Mouse (Mus musculus): ENCODE data around the gene Ift74. TPM values are rescaled to one million over a fixed set of nuclear protein-coding genes. Genes with fewer than 3 reads are reported as not detected.
"Not testable (repeated sequence)": the region's sequence is repeated elsewhere in the genome, so short reads cannot be mapped to it uniquely, and the experiment has no call there.

The Ift74 gene
- polyA plus RNA-seq, 1 experiment from 2014 or later = 46.2 TPM

DNA sequence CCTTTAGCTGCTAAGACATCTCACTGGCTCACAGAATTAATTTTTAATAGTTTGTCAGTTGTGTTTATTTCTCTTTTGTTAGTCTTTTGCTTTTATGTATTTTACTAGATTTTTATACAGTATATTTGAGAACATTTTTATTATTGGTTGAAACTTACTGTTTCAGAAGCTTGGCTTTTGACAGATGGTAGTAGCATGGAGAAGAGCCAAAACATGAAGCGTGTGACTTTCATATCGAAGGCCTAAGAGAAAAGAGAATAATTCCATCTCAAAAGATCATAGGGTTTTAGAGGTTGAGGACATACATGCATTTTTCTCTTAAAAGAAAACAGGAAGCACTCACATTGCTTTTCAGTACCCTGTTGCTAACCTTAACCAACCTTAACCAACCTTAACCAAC, 28.9 kb downstream of the Ift74 start:
- no peaks in the 10 kb centered on the region for H3K4me1 ChIP-seq
- H3K36me3 ChIP-seq (ENCODE audit: poor library complexity, severe bottlenecking) = no peaks in the 10 kb centered on the region
- no peak for ATAC-seq
- no peak overlapping the region for H3K4me3 ChIP-seq
- H3K4me2 ChIP-seq = no peak overlapping the region
- H3K27me3 ChIP-seq = no peaks in the 10 kb centered on the region
- H3K9me3 ChIP-seq (replicated peaks) = no peaks in the 10 kb centered on the region
- 99% methylated on average over 2 of the region's 2 CpGs for WGBS
- H3K27ac ChIP-seq = no peak overlapping the region
- no peak overlapping the region for H3K9ac ChIP-seq

DNA sequence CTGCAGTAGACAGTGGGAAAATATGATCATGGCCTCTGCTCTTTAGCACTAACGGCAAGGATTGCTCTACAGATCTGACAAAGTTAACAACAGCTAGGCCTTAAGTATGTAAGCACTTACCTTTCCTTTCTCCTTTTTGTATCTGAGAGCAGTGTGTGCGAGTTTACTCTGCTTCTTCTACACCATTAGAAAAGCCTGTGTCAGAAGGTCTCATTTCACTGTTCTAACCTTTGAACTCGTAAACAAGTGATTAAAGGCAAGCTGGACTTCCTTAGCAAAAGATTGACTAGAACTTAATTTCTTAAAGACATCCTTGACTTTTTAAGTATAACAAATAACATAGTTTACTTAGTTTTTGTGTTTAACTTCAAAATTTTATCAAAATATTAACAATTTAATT, 35.6 kb downstream of the Ift74 start, which contains the start of gene Lrrc19:
Gene Lrrc19 (minus strand): TSS at position 225 of the 400 bp plus-strand sequence.
- Histone ChIP-seq H3K4me3 (no peak within 1 kb of the TSS), H3K36me3 (ENCODE audit: poor library complexity, severe bottlenecking) (peaks cover 7% of the 10 kb centered on the region), H3K4me1 (no peaks in the 10 kb centered on the region), H3K9me3 (replicated peaks) (no peaks in the 10 kb centered on the region), H3K9ac (no peak within 1 kb of the TSS), H3K4me2 (no peak within 1 kb of the TSS), H3K27ac (no peak within 1 kb of the TSS), H3K27me3 (no peaks in the 10 kb centered on the region)
- no peak for ATAC-seq
- WGBS = 93% methylated on average over 3 of the region's 3 CpGs

DNA sequence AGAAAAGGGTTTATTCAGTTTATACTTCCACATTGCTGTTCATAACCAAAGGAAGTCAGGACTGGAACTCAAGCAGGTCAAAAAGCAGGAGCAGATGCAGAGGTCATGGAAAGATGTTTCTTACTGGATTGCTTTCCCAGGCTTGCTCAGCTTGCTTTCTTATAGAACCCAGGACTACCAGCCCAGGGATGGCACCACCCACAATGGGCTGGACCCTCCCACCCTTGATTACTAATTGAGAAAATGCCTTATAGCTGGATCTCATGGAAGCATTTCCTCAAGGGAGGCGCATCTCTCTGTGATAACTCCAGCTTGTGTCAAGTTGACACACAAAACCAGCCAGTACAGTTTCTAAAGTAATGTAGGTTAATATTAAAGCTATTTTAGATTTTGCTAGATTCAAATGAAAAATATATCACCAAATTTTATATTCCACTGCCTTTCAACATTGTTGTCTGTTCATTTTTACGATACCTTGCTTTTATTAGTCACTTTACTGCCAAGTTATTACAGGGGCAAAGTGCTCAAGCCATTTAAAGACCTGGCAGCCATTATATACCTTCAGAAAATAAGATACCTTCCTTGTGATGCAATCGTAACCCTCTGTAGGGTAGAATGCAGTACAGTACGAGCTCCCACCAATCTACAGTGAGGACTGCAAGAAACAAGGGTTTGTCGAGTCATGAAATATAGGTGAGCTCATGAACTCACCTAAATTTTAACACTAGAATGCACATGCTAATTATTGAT, 36.3 kb downstream of the Ift74 start:
- not testable (repeated sequence) for ATAC-seq; H3K4me3 ChIP-seq; H3K4me1 ChIP-seq; H3K27ac ChIP-seq; H3K4me2 ChIP-seq; H3K9ac ChIP-seq; H3K9me3 ChIP-seq (replicated peaks); H3K27me3 ChIP-seq
- peaks cover 13% of the 10 kb centered on the region for H3K36me3 ChIP-seq (ENCODE audit: poor library complexity, severe bottlenecking)
- 94% methylated on average over 5 of the region's 5 CpGs for WGBS

DNA sequence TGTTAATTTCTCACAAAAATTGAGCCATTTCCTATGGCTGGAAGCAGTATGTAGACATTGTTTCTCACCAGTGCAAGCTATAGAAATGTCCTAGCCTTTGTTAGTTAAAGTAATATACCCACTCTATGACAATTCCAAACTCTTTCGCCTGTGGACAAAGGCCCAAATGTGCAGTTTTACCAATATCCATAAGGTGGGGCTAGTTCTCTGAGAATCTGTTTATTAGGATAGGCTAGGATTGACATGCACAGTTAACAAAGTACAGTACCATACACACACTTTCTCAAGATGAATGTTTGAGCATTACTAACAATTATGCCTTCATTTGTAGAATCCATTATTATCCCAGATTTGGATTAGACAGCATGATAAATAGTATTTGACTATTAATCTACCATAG, 55.4 kb downstream of the Ift74 start:
- H3K4me1 ChIP-seq = no peaks in the 10 kb centered on the region
- H3K4me3 ChIP-seq = no peak overlapping the region
- WGBS = 27% methylated on average over 1 of the region's 1 CpGs
- no peak overlapping the region for H3K27ac ChIP-seq
- no peaks in the 10 kb centered on the region for H3K27me3 ChIP-seq
- H3K9ac ChIP-seq = no peak overlapping the region
- H3K4me2 ChIP-seq = no peak overlapping the region
- ATAC-seq = peak; percentile 67
- H3K36me3 ChIP-seq (ENCODE audit: poor library complexity, severe bottlenecking) = no peaks in the 10 kb centered on the region
- no peaks in the 10 kb centered on the region for H3K9me3 ChIP-seq (replicated peaks)

DNA sequence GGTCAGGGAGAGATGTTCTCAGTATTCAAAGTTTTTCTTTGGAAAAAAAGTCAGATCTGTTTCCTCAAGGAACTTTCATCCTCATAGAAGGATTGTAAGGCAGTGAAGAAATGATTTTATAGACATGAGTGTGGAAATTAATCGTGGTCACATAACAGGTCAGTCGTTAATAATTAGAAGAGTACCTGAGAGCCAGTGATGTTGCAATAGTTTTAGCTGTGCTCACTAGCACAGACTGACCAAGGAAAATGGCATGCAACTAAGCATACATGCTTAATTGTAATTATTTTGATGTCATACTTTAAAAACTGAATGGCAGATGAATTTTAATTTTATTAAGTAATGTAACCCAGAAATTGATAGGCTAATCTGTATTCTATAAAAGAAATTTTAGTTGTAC, 66.4 kb downstream of the Ift74 start:
- Histone ChIP-seq H3K27ac (no peak overlapping the region), H3K36me3 (ENCODE audit: poor library complexity, severe bottlenecking) (peaks cover 24% of the 10 kb centered on the region), H3K27me3 (no peaks in the 10 kb centered on the region), H3K4me2 (no peak overlapping the region), H3K9ac (no peak overlapping the region), H3K4me1 (no peaks in the 10 kb centered on the region), H3K4me3 (no peak overlapping the region), H3K9me3 (replicated peaks) (no peaks in the 10 kb centered on the region)
- no peak for ATAC-seq
- WGBS = 96% methylated on average over 2 of the region's 2 CpGs

DNA sequence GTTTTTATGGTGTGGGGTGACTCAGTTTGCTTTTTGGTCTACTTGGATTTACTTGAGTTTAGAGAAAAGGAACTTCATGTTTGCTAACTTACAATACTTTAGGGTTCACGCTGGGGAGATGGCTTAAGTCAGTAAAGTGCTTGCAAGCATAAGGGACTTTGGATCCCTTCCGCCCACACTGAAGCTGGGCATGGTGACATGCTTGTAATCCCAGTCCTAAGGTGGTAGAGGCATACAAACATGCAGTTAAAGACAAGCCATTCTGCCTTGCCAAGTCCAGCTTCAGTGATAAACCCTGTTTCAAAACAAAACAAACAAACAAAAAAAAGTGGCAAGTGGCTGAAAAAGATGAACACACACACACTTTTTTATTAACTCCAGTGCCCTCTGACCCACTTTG, 66.9 kb downstream of the Ift74 start:
- no peak overlapping the region for H3K9ac ChIP-seq
- ATAC-seq = no peak

DNA sequence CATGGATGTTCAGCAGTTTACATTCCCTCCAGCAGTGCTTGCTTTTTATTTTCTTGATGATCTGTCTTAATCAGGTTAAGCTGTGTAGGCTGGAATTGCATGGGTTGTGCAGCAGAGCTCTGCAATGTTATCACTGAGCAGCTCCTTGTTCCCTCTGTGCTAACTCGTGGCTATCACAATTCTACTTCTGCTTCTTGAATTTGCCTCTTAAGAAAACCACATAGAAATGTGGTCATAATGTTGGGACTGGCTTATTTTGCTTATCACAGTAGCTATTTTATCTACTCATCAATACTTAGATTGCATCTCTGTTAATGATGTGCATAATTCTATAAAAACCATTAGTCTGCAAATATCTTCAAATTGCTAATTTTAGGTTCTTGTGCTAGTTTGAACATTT, 67.7 kb downstream of the Ift74 start:
- Histone ChIP-seq H3K27ac (no peak overlapping the region), H3K4me3 (no peak overlapping the region), H3K4me2 (no peak overlapping the region), H3K4me1 (no peaks in the 10 kb centered on the region), H3K27me3 (no peaks in the 10 kb centered on the region), H3K36me3 (ENCODE audit: poor library complexity, severe bottlenecking) (peaks cover 30% of the 10 kb centered on the region), H3K9ac (no peak overlapping the region), H3K9me3 (replicated peaks) (no peaks in the 10 kb centered on the region)
- no peak for ATAC-seq
- WGBS = 78% methylated on average over 1 of the region's 1 CpGs

More for the DNA sequence above, 66.9 kb downstream of the Ift74 start:
- Histone ChIP-seq H3K27ac (no peak overlapping the region), H3K4me3 (no peak overlapping the region), H3K4me2 (no peak overlapping the region), H3K9me3 (replicated peaks) (no peaks in the 10 kb centered on the region), H3K4me1 (no peaks in the 10 kb centered on the region), H3K36me3 (ENCODE audit: poor library complexity, severe bottlenecking) (peaks cover 26% of the 10 kb centered on the region), H3K27me3 (no peaks in the 10 kb centered on the region)
- 87% methylated on average over 2 of the region's 2 CpGs for WGBS

DNA sequence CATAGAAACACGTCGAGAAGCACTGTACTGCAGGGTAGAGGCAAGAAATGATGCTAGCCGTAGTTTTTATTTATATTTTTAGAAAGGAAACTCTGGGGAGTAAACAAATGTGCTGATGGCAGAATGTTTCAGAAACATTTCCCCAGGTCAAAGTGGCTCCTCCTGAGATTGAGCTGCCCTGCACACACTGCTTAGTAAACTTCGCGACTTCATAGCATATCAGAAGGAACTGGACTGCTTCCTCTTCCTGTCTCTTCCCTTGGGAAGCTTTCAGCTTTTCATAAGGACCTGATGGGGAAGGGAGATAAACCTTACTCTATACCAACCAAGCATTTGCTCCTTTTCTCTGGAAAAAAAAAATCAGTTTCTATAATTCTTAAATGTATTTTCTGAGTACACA, 69.0 kb downstream of the Ift74 start:
- Histone ChIP-seq H3K4me1 (no peaks in the 10 kb centered on the region), H3K4me3 (no peak overlapping the region), H3K27ac (no peak overlapping the region), H3K27me3 (no peaks in the 10 kb centered on the region), H3K9ac (no peak overlapping the region), H3K4me2 (no peak overlapping the region), H3K36me3 (ENCODE audit: poor library complexity, severe bottlenecking) (peaks cover 41% of the 10 kb centered on the region), H3K9me3 (replicated peaks) (no peaks in the 10 kb centered on the region)
- WGBS = 91% methylated on average over 5 of the region's 5 CpGs
- no peak for ATAC-seq

DNA sequence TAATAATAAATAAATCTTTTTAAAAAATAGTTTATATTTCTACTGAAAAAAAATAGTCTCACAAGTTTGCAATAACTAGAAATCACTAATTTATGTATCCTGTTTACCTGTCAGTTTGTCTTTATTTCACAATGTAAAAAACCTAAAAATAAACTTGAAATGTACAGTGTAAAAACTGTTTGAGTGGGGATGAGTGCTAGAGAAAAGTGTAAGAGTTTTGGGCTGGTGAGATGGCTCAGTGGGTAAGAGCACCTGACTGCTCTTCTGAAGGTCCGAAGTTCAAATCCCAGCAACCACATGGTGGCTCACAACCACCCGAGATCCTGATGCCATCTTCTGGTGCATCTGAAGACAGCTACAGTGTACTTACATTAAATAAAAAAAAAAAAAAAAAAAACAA, 75.5 kb downstream of the Ift74 start:
- not testable (repeated sequence) for H3K27me3 ChIP-seq; H3K9me3 ChIP-seq (replicated peaks); H3K27ac ChIP-seq; H3K4me1 ChIP-seq; H3K9ac ChIP-seq; H3K4me2 ChIP-seq; ATAC-seq; H3K4me3 ChIP-seq
- WGBS = 94% methylated on average over 2 of the region's 2 CpGs
- H3K36me3 ChIP-seq (ENCODE audit: poor library complexity, severe bottlenecking) = peaks cover 34% of the 10 kb centered on the region

DNA sequence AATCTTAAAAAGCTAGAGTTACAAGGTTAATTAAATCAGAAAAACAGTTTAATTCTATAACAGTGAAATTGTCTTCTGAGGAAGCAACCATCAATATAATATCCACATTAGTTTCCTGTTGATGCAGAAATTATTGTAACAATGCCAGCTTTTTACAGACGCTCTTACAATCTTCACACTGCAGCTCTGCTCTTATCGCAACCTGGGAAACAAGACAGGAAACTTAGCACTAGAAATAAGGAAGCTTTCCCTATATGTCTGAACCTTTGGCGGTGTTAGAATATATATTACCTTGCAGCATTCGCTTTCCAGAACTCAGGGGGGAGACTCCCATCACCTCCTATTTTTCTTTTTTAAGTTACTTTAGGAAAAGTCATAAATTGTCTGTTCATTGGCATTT, 76.8 kb downstream of the Ift74 start:
- WGBS = 90% methylated on average over 4 of the region's 4 CpGs

DNA sequence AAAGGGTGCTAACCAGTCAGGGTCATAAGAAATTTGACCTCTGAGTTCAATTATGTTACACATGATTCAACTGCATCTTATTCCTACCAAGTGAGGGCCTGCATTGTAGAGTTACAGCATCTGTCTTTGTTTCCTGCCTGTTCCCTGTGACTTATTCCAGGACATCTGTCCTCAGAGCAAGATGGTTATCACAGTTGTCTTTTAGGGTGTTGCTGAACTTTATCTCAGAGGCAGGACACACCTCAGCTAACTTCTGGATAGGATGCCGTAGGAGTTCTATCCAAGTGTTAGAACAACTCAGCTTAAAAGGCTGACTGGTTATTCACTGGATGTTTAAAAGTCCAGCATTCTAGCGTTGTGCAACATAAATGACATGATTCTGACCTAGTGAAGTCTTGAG, 77.9 kb downstream of the Ift74 start:
- Histone ChIP-seq H3K27me3 (no peaks in the 10 kb centered on the region), H3K4me1 (no peaks in the 10 kb centered on the region), H3K9me3 (replicated peaks) (no peaks in the 10 kb centered on the region), H3K4me2 (no peak overlapping the region), H3K4me3 (no peak overlapping the region), H3K9ac (no peak overlapping the region), H3K36me3 (ENCODE audit: poor library complexity, severe bottlenecking) (peaks cover 26% of the 10 kb centered on the region), H3K27ac (no peak overlapping the region)
- WGBS = 89% methylated on average over 2 of the region's 2 CpGs
- no peak for ATAC-seq

More for the DNA sequence above, 76.8 kb downstream of the Ift74 start:
- ATAC-seq = no peak
- Histone ChIP-seq H3K9ac (no peak overlapping the region), H3K9me3 (replicated peaks) (no peaks in the 10 kb centered on the region), H3K27me3 (no peaks in the 10 kb centered on the region), H3K27ac (no peak overlapping the region), H3K4me3 (no peak overlapping the region), H3K4me1 (no peaks in the 10 kb centered on the region), H3K36me3 (ENCODE audit: poor library complexity, severe bottlenecking) (peaks cover 33% of the 10 kb centered on the region), H3K4me2 (no peak overlapping the region)

DNA sequence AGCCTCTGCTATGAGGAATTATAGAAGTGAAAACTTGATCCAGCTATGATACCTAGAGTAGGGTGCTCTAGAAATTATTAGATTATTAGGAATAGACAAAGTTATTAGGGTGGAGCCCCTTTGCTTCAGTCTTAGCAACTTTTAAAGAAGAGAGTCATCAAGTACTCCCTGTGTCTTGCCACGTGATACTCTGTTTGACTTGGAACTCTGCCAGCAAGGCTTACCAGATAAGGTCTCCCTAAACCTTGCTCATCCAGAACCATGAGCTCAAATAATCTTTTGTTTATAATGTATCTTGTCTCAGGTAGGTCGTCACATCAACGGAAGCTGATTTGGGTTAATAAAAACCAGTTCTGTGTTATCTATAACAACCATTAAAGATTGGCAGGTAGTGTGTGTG, 82.1 kb downstream of the Ift74 start:
- Histone ChIP-seq H3K36me3 (ENCODE audit: poor library complexity, severe bottlenecking) (peaks cover 9% of the 10 kb centered on the region), H3K27ac (no peak overlapping the region), H3K9me3 (replicated peaks) (no peaks in the 10 kb centered on the region), H3K4me2 (no peak overlapping the region), H3K27me3 (no peaks in the 10 kb centered on the region), H3K9ac (no peak overlapping the region), H3K4me3 (no peak overlapping the region), H3K4me1 (no peaks in the 10 kb centered on the region)
- WGBS = 92% methylated on average over 3 of the region's 3 CpGs
- no peak for ATAC-seq

DNA sequence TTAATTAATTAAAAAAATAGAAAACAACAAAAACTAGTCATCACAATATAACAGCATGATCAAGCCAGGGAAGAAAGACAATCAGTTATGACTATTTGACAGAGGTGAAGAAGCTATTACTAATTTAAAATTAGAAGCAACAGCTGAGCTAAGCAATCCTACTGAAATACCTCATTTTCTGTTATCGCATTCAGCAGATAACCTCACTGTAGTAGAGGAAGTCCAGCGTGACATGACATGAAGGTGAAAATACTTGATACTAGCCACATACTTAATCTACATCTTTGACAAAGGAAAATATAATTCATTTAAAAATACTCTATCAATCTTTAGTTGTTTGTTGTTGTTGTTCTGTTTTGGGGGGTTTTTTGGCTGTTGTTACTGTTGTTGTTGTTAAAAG, 96.7 kb downstream of the Ift74 start:
- 95% methylated on average over 2 of the region's 2 CpGs for WGBS
- H3K27ac ChIP-seq = no peak overlapping the region

More for the DNA sequence above, 96.7 kb downstream of the Ift74 start:
- no peaks in the 10 kb centered on the region for H3K9me3 ChIP-seq (replicated peaks)
- no peaks in the 10 kb centered on the region for H3K36me3 ChIP-seq (ENCODE audit: poor library complexity, severe bottlenecking)
- no peak overlapping the region for H3K4me3 ChIP-seq
- no peak for ATAC-seq
- H3K4me2 ChIP-seq = no peak overlapping the region
- H3K9ac ChIP-seq = no peak overlapping the region
- H3K27me3 ChIP-seq = no peaks in the 10 kb centered on the region
- H3K4me1 ChIP-seq = no peaks in the 10 kb centered on the region
